Mouse (Mus musculus): ENCODE measurements around the gene Klk1b1.

DNA sequence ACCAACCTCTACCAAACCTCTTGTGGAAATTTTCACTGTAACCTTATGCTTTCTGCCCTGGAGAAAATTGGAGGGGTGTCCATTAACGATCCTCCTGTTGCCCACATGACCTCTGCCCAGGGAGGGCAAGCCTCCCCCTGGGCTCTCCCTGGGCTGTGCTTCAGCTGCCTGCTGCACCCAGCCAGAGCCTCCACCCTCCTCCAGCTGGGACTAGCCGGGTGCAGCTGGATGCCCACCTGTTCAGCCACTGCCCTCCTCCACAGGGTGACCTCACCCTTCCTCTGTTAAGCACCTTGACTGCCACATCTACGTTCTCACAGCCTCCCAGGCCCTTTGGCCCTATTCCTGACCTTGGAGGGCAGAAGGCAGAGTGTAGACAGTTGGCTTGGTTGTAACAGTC, 31.8 kb upstream of the Klk1b1 start:
- TF ChIP-seq POLR2A (IDR thresholded peaks at IDR 0.05; ENCODE audit: insufficient read depth, low read depth, low read length) (no peak), CTCF (IDR thresholded peaks at IDR 0.05; ENCODE audit: insufficient read depth, low read depth, low read length) (no peak)
